Mouse (Mus musculus): Measurements from ENCODE around the gene Gsk3b. TPM values are rescaled to one million over a fixed set of nuclear protein-coding genes. Genes with fewer than 3 reads are reported as not detected.

Gsk3b gene
- polyA plus RNA-seq, 2 experiments = 17.5 to 61.3 TPM

DNA sequence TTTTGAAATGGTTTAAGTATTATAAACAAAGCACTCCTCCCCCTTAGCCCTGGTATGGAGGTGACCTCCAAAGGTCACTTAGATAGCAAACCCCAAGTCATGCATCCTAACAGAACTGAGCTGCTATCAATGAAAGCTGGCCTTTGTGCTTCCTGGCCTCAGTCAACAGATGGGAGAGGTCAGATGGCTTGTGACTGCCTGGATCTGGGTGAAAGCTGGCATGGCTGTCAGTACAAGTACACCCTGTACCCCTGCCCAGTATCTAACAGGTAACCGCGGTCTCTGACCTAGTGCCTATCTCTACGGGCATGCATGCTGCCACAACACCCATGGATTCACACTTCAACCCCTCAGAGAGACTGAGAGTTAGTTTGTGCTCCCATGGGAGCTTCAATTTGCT, 199.0 kb downstream of the Gsk3b start:
- no peaks in the 10 kb centered on the region for H3K27me3 ChIP-seq (ENCODE audit: control insufficient read depth, insufficient read depth, low read length)
- 78% methylated on average over 3 of the region's 3 CpGs for WGBS
- H3K4me2 ChIP-seq (replicated peaks; ENCODE audit: low read depth, low read length, severe bottlenecking) = no peak overlapping the region
- ATAC-seq (ENCODE audit: low FRiP score, low read depth) (no peak), DNase-seq (ENCODE audit: low spot score) (no peak)
- H3K36me3 ChIP-seq (ENCODE audit: control insufficient read depth, insufficient read depth, low read length) = no peaks in the 10 kb centered on the region
- H3K4me3 ChIP-seq (replicated peaks; ENCODE audit: low read length) = no peak overlapping the region
- H3K27ac ChIP-seq (replicated peaks; ENCODE audit: low read depth, low read length) = no peak overlapping the region
- no peak overlapping the region for H3K9ac ChIP-seq (ENCODE audit: low read depth, low read length, severe bottlenecking)
- no peaks in the 10 kb centered on the region for H3K9me3 ChIP-seq (ENCODE audit: control insufficient read depth, low read length)
- no peak for TF ChIP-seq POLR2A (IDR thresholded peaks at IDR 0.05; ENCODE audit: borderline replicate concordance, extremely low read depth, insufficient read depth, insufficient read length)
- 0 out of 2 replicates have a peak, but pooled peaks cover 4% of the 10 kb centered on the region for H3K4me1 ChIP-seq (ENCODE audit: control insufficient read depth, insufficient read depth, low read length)

DNA sequence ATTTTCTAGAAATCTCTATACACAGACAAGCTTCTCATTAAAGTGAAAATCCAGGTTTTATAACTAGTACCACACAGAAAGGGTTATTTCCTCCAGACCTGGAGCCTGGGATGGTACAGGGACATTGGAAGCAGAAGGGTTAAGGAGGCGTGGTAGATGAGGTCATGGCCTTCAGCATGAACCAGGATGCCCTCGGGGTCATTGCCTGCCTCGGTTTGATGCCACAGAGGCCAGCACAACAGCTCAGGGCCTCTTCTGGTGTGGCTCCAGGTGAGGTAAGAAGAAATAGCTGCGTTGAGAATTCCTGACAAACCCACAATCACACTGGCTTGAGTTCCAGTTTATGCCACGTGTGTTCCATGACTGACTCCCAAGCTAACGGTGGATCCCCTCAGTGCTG, 200.1 kb downstream of the Gsk3b start:
- Histone ChIP-seq H3K27me3 (ENCODE audit: control insufficient read depth, insufficient read depth, low read length) (no peaks in the 10 kb centered on the region), H3K4me3 (replicated peaks; ENCODE audit: low read length) (no peak overlapping the region), H3K9me3 (ENCODE audit: control insufficient read depth, low read length) (no peaks in the 10 kb centered on the region), H3K9ac (ENCODE audit: low read depth, low read length, severe bottlenecking) (no peak overlapping the region), H3K27ac (replicated peaks; ENCODE audit: low read depth, low read length) (no peak overlapping the region), H3K4me1 (ENCODE audit: control insufficient read depth, insufficient read depth, low read length) (0 out of 2 replicates have a peak, but pooled peaks cover 4% of the 10 kb centered on the region), H3K36me3 (ENCODE audit: control insufficient read depth, insufficient read depth, low read length) (no peaks in the 10 kb centered on the region), H3K4me2 (replicated peaks; ENCODE audit: low read depth, low read length, severe bottlenecking) (no peak overlapping the region)
- no peak for TF ChIP-seq POLR2A (IDR thresholded peaks at IDR 0.05; ENCODE audit: borderline replicate concordance, extremely low read depth, insufficient read depth, insufficient read length)
- ATAC-seq (ENCODE audit: low FRiP score, low read depth) = no peak
- DNase-seq (ENCODE audit: low spot score) = no peak
- WGBS = 12% methylated on average over 6 of the region's 6 CpGs

DNA sequence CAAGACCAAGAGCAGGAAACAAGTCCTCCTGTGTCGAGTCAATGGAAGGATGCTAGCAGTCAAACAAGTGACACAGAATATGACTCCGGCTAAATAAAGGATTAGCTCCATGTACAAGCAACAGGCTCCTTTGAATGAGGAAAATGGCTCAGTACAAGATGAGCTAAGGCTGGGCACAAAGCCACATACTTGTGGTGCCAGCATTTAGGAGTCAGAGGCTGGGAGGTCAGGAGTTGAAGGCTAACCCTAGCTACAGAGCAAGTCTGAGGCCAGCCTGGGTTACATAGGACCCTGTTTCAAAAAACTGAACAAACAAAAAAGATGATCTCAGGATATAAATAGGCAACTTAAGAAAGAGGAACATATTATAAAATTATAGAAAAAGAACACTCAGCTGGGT, 201.3 kb downstream of the Gsk3b start:
- H3K9ac ChIP-seq (ENCODE audit: low read depth, low read length, severe bottlenecking) = no peak overlapping the region
- ATAC-seq (ENCODE audit: low FRiP score, low read depth) = no peak
- no peaks in the 10 kb centered on the region for H3K9me3 ChIP-seq (ENCODE audit: control insufficient read depth, low read length)
- TF ChIP-seq POLR2A (IDR thresholded peaks at IDR 0.05; ENCODE audit: borderline replicate concordance, extremely low read depth, insufficient read depth, insufficient read length) = no peak
- H3K36me3 ChIP-seq (ENCODE audit: control insufficient read depth, insufficient read depth, low read length) = no peaks in the 10 kb centered on the region
- WGBS = 82% methylated on average over 2 of the region's 2 CpGs
- H3K4me3 ChIP-seq (replicated peaks; ENCODE audit: low read length) = no peak overlapping the region
- no peak overlapping the region for H3K27ac ChIP-seq (replicated peaks; ENCODE audit: low read depth, low read length)
- 0 out of 2 replicates have a peak, but pooled peaks cover 4% of the 10 kb centered on the region for H3K4me1 ChIP-seq (ENCODE audit: control insufficient read depth, insufficient read depth, low read length)
- no peaks in the 10 kb centered on the region for H3K27me3 ChIP-seq (ENCODE audit: control insufficient read depth, insufficient read depth, low read length)
- no peak for DNase-seq (ENCODE audit: low spot score)
- no peak overlapping the region for H3K4me2 ChIP-seq (replicated peaks; ENCODE audit: low read depth, low read length, severe bottlenecking)

DNA sequence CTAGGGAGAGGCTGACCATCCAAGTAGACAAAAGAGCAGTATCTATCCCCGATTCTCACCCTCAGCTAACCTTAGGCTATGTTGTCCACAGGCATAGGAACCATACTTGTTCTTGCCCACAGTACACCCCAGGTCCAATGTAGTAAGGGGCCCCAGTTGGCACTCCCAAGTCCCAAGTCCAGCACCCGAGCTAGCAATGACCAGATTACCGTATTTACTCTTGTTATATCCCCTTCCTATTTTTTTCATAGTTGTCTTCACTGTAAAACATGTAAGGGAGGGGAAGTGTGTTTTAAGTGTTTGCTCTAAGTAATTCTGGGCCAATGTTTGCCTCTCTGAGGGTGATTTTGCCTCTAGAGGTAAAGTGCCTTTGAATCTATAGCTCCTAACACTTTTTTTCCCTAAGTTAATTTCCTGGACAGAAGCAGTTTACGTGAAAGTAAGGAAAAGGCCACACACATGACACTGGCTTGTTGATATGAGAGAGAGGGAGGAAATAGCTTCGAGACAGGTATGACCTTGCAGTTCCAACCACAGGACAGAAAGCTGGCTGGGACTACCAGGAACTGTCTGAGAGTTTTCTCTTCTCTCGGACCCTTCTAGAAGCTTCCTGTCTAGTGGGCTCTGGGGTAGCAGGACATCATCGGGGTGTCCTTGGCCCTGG, 206.0 kb downstream of the Gsk3b start, which contains the start of gene Nr1i2:
TSS of gene Nr1i2 (minus strand) at position 140 of the 664 bp plus-strand sequence.
- Histone ChIP-seq H3K9ac (ENCODE audit: low read depth, low read length, severe bottlenecking) (no peak within 1 kb of the TSS), H3K27me3 (ENCODE audit: control insufficient read depth, insufficient read depth, low read length) (no peaks in the 10 kb centered on the region), H3K9me3 (ENCODE audit: control insufficient read depth, low read length) (no peaks in the 10 kb centered on the region), H3K36me3 (ENCODE audit: control insufficient read depth, insufficient read depth, low read length) (no peaks in the 10 kb centered on the region), H3K27ac (replicated peaks; ENCODE audit: low read depth, low read length) (no peak within 1 kb of the TSS), H3K4me3 (replicated peaks; ENCODE audit: low read length) (no peak within 1 kb of the TSS), H3K4me2 (replicated peaks; ENCODE audit: low read depth, low read length, severe bottlenecking) (no peak within 1 kb of the TSS), H3K4me1 (ENCODE audit: control insufficient read depth, insufficient read depth, low read length) (no peaks in the 10 kb centered on the region)
- WGBS = 66% methylated on average over 7 of the region's 7 CpGs
- DNase-seq (ENCODE audit: low spot score) = no peak
- no peak for ATAC-seq (ENCODE audit: low FRiP score, low read depth)
- no peak for TF ChIP-seq POLR2A (IDR thresholded peaks at IDR 0.05; ENCODE audit: borderline replicate concordance, extremely low read depth, insufficient read depth, insufficient read length)

DNA sequence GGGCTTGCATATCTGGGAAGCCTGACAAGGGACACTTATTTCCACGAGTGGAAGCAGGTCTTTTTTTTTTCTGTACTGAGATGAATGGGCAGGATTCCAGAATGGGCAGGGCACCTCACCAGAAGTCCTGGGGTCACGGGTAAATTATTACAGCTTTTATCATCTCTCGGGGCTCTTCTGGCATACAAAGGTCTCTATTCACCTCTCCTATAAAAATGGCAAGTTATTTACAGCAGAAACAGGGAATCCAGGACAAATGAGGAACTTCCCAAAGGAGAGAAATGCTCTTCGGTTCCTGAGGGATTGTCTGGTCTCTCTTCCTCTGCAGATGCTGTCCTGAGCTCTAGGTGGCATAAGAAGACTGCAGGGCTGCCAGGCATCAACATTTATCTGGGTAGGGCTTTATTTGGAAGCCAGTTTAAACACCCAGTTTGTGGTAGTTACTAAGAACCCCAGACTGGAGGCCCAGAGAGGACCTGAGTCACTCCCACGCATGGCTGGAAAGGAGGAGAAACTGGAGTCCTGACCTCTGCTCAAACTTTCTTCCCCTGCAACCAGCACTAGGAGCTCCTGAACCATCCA, 206.6 kb downstream of the Gsk3b start:
- no peak overlapping the region for H3K4me2 ChIP-seq (replicated peaks; ENCODE audit: low read depth, low read length, severe bottlenecking)
- TF ChIP-seq POLR2A (IDR thresholded peaks at IDR 0.05; ENCODE audit: borderline replicate concordance, extremely low read depth, insufficient read depth, insufficient read length) = no peak
- DNase-seq (ENCODE audit: low spot score) = no peak

More for the DNA sequence above, 206.6 kb downstream of the Gsk3b start:
- no peak overlapping the region for H3K4me3 ChIP-seq (replicated peaks; ENCODE audit: low read length)
- H3K9ac ChIP-seq (ENCODE audit: low read depth, low read length, severe bottlenecking) = no peak overlapping the region
- 37% methylated on average over 5 of the region's 5 CpGs for WGBS
- H3K27me3 ChIP-seq (ENCODE audit: control insufficient read depth, insufficient read depth, low read length) = no peaks in the 10 kb centered on the region
- H3K36me3 ChIP-seq (ENCODE audit: control insufficient read depth, insufficient read depth, low read length) = no peaks in the 10 kb centered on the region
- no peaks in the 10 kb centered on the region for H3K9me3 ChIP-seq (ENCODE audit: control insufficient read depth, low read length)
- no peaks in the 10 kb centered on the region for H3K4me1 ChIP-seq (ENCODE audit: control insufficient read depth, insufficient read depth, low read length)
- ATAC-seq (ENCODE audit: low FRiP score, low read depth) = no peak
- H3K27ac ChIP-seq (replicated peaks; ENCODE audit: low read depth, low read length) = no peak overlapping the region

Other genes starting within 250 kb of the Gsk3b start
- 0.15 and 0.20 TPM in 2 replicates for gene Gm36028, start 227.9 kb upstream of the Gsk3b start, polyA plus RNA-seq (2012; rRNA removed)
- not detected in 2 replicates for gene Gm36028, start 227.9 kb upstream of the Gsk3b start, polyA plus RNA-seq (2014; fragmentation: Nextera tagmentation; extraction: Ambion mirVana)
- gene Lrrc58, start 220.6 kb upstream of the Gsk3b start, polyA plus RNA-seq (2012; rRNA removed) = 23.4 and 27.1 TPM in 2 replicates
- gene Lrrc58, start 220.6 kb upstream of the Gsk3b start, polyA plus RNA-seq (2014; fragmentation: Nextera tagmentation; extraction: Ambion mirVana) = 54.7 and 56.8 TPM in 2 replicates
- gene Gpr156, start 172.5 kb upstream of the Gsk3b start, polyA plus RNA-seq (2012; rRNA removed) = 0.77 and 0.78 TPM in 2 replicates
- 0.59 and 0.88 TPM in 2 replicates for gene Gpr156, start 172.5 kb upstream of the Gsk3b start, polyA plus RNA-seq (2014; fragmentation: Nextera tagmentation; extraction: Ambion mirVana)
- gene Nr1i2, start 205.8 kb downstream of the Gsk3b start, polyA plus RNA-seq (2012; rRNA removed) = 0.03 TPM in 1 of 2 replicates, not detected in the other
- gene Nr1i2, start 205.8 kb downstream of the Gsk3b start, polyA plus RNA-seq (2014; fragmentation: Nextera tagmentation; extraction: Ambion mirVana) = not detected in 2 replicates